Mouse (Mus musculus): ENCODE data around the gene Ddx19a.
"Not testable (repeated sequence)": the region's sequence is repeated elsewhere in the genome, so short reads cannot be mapped to it uniquely, and the experiment has no call there.

Gene Ddx19a

GRCm38 (mm10) chr8:110997547-110998531, at the start of gene Ddx19a:
Gene Ddx19a (minus strand): TSS chr8:110997800.
- peak; percentile 79 for DNase-seq (ENCODE audit: low read depth, low spot score)

- no peak for DNase-seq (ENCODE audit: low read depth, low spot score)
Observed at GRCm38 (mm10) chr8:111044003-111044734, 46.6 kb upstream of the Ddx19a start.

GRCm38 (mm10) chr8:111042546-111042945, 44.9 kb upstream of the Ddx19a start:
- no peak for DNase-seq (ENCODE audit: low read depth, low spot score)

- no peak for DNase-seq (ENCODE audit: low read depth, low spot score)
Observed at GRCm38 (mm10) chr8:111036591-111036990, 39.0 kb upstream of the Ddx19a start.

- no peak for DNase-seq (ENCODE audit: low read depth, low spot score)
Observed at GRCm38 (mm10) chr8:111034276-111034675, 36.7 kb upstream of the Ddx19a start.

DNA sequence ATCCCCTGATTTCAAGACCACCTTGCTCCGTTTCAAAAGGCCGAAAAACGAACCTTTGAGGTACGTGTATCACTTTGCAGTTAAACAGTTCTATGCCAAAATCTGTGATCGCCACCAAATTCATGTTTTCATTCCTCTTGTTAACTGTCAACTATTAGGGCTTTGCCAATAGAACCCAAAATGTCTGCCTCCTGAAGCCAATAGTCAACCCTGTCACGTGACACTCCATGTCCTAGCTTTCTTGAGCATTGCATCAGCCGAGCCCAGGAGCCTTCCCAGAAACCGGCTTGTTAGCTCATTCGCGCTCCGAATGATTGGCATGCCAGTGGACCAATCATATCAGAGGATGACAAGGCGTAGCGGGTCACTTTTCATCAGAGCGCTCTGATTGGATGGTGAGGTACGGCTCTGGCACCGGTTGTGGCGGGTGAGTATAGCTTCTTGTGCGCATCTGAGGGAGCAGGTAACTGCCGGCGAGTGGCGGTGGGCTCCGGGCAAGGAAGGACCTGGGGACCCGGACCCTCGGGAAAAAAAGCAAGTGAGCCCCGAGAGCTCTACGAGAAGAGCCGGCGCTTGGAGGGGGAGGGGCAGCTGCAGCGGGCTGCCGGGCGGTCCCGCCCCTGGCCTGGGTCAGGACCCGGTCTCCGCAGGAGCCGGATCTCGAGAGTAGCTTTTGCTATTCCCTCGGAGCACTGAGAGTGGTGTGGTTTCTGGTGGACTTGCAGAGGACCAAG, 36.0 kb upstream of the Ddx19a start:
- peak; percentile 100 for DNase-seq (ENCODE audit: low read depth, low spot score)

- no peak for DNase-seq (ENCODE audit: low read depth, low spot score)
Observed at GRCm38 (mm10) chr8:111032916-111033315, 35.3 kb upstream of the Ddx19a start, which contains the start of gene Aars. Gene Aars (plus strand): TSS chr8:111033144.

DNA sequence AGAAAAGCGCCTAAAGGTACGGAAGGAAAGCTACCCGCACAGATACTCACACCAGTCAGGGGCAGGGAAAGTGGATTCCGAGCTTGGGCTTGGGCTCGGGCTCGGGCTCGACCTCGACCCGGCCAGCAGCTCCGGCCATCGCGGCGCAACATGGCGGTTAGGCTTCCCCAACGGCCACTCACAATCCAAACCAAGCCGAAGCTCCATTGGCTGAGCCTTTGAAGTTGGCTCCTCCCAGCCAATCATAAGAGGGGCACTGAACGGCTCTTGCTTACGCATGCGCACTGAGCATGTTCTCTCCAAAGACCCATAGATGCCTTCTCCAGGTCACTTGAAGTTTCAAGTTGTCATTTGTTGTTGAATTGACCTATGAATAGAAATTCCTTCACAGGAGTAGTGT, 34.0 kb upstream of the Ddx19a start, which contains the start of gene Ddx19b:
Gene Ddx19b, minus strand, starts transcription at position 180 of the 400 bp plus-strand sequence.
- DNase-seq (ENCODE audit: low read depth, low spot score) = no peak

DNA sequence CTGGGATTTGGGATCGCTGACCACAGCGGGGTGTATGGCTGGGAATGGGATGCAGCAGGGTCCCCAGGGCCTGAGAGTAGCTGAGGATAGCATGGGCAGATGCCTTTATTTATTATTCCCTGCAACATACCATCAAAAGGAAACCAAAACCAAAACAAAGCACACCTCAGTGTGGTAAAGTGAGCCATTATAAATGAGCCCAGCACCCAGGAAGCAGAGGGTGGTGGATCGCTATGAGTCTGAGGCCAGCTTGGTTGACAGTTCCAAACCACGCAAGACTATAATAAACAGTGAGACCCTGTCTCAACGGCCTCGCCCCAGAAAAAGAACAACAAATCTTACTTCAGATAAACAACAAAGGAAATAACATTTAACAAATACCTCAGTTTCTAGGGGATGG, 32.4 kb upstream of the Ddx19a start:
- no peak for DNase-seq (ENCODE audit: low read depth, low spot score)

DNA sequence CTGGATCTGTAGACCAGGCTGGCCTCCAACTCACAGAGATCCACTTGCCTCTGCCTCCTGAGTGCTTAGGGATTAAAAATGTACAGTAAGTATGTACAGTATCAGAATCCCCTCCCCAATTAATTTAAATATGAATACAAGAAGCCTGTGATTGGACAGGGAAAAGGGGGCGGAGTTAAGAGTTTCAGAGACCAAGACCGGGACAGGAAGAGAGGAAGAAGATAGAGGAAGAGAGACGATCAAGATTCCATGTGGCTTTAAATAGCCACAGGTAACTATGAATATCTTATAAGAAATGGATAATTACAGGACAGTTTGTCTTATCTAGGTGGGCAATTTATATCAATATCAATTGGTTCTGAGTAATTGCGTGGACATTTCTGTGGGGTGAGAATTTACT, 32.0 kb upstream of the Ddx19a start:
- no peak for DNase-seq (ENCODE audit: low read depth, low spot score)

- peak; percentile 65 for DNase-seq (ENCODE audit: low read depth, low spot score)
Observed at GRCm38 (mm10) chr8:111027391-111027937, 29.9 kb upstream of the Ddx19a start.

DNA sequence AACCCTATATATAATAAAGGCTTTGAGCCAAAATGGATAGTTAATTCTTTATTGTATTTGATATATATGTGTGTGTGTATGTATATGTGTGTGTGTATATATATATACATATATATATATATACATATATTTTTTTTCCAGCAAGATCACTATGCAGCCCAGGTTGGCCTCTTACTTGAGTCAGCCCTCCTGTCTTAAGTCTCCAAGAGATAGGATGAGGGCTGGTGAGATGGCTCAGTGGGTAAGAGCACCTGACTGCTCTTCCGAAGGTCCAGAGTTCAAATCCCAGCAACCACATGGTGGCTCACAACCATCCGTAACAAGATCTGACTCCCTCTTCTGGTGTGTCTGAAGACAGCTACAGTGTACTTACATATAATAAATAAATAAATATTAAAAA, 29.0 kb upstream of the Ddx19a start:
- DNase-seq (ENCODE audit: low read depth, low spot score) = not testable (repeated sequence)

- DNase-seq (ENCODE audit: low read depth, low spot score) = not testable (repeated sequence)
Observed at GRCm38 (mm10) chr8:111010230-111010991, 12.8 kb upstream of the Ddx19a start.

DNA sequence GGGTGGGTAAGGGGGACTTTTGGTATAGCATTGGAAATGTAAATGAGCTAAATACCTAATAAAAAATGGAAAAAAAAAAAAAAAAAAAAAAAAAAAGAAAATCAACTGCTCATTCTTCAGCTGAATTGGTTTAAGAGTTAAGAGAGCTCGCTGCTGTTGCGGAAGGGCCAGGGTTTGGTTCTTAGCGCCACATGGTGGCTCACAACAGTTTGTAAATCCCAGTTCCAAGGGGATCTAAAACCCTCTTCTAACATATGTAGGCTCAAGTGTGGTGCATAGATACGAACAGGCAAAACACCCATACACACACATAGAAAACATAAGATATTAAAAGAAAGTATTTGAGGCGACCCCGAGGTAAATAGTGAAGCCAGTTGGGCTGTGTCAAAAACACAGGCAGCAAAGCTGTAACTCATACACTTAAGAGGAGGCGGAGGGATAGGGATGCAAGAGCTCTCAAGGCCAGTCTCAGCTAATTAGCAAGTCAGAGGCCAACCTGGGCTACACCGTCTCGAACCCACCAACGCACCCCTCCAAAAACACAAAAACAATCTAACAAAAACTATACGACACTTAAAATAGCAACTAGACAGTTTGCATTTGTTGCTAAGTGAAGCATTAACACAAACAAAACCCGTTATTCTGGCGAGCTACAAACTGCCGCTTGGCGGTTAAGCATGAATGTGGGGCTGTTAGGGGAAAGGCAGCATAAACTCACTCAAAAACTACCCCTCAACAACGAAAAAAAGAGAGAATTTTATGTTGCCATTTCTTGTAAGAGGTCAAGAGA, 764 bp downstream of the Ddx19a start:
- no peak for DNase-seq (ENCODE audit: low read depth, low spot score)

DNA sequence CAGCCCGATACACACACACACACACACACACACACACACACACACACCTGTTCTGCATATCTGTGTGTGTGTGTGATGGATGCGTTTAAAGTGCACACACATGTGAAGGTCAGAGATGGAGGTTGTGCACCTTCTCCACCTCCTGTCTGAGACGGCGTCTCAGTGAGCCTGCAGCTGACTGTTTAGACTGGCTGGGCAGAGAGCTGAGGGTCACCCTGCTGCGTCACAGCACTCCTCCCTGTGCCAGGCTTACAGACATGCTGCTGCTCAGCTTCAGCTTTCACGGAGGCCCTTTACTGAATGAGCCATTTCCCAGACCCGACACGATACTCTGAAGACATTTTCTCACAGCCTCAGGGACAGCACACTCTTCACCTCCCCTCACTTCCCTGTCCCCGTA, 7.6 kb downstream of the Ddx19a start:
- DNase-seq (ENCODE audit: low read depth, low spot score) = no peak

- DNase-seq (ENCODE audit: low read depth, low spot score) = no peak
Observed at GRCm38 (mm10) chr8:110987805-110988744, 9.5 kb downstream of the Ddx19a start.

DNA sequence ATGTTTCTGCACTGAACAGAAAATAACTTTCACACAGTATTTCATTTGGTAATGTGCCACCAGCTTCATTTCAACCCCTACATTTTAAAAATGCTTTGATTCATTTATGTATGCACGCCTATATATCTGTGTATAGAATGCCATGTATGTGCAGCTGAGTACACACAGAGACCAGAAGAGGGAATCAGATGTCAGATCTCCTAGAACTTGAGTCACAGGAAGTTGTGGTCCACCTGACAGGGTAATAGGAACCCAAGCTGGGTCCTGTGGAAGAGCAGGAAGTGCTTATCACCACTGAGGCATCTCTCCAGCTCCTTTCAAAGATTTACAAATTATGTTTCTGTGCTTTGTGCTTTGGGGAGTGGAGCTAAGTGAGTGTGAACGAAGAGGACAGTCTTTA, 16.3 kb downstream of the Ddx19a start:
- DNase-seq (ENCODE audit: low read depth, low spot score) = no peak

DNA sequence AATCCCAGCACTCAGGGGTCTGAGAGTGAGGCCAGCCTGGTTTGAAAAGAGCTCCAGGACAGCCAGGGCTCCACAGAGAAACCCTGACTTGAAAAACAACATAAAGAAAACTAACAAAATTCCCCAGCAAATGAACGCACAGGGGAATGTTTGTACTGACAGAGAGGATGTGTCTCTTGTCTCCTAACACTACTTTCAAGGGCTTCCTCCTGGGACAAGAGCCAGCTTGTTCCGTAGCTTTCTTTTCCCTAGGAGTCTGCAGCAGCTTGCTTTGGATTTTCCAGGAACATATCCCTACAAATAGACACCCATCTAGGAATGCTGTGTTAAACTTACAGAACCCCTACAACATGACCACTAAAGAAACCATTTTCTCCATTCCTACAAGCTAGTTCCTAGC, 19.6 kb downstream of the Ddx19a start:
- not testable (repeated sequence) for DNase-seq (ENCODE audit: low read depth, low spot score)

- DNase-seq (ENCODE audit: low read depth, low spot score) = not testable (repeated sequence)
Observed at GRCm38 (mm10) chr8:110976532-110976931, 21.1 kb downstream of the Ddx19a start.
